Mouse (Mus musculus) liver, embryonic 14.5 days (tissue): ENCODE data around the gene Cdc42ep4. TPM values are rescaled to one million over a fixed set of nuclear protein-coding genes. Genes with fewer than 3 reads are reported as not detected.
A peak's percentile ranks its signal among the peaks of the same experiment; 100 is the strongest.

Experiments used
- ATAC-seq: fragments of 200-750 bp; cut with Nextera tagmentation; 2 replicates; pipeline ENCODE4 v1.8.0; 2017; ENCODE audit warnings: moderate number of reproducible peaks, mild to moderate bottlenecking, moderate library complexity; ENCODE audit not compliant: insufficient read depth
- DNase-seq, 3 experiments: peaks; one replicate each; pipeline ENCODE4 v3.0.0-alpha.2; 2012 to 2013; ENCODE audit warnings: low read depth in 3 of 3, low spot score in 3 of 3
- H3K27ac ChIP-seq: fragments of 300-500 bp; sonication (generic); 2 replicates; pipeline ENCODE4 v1.5.1; 2014; ENCODE audit warnings: moderate library complexity, mild to moderate bottlenecking, control low read depth, inconsistent platforms
- H3K27me3 ChIP-seq: fragments of 300-500 bp; sonication (generic); 2 replicates; pipeline ENCODE4 v1.6.1; 2014; ENCODE audit warnings: mild to moderate bottlenecking, low read length, moderate library complexity; ENCODE audit not compliant: control insufficient read depth, insufficient read depth
- H3K36me3 ChIP-seq: fragments of 300-500 bp; sonication (generic); replicated peaks from 2 replicates; pipeline ENCODE4 v1.6.1; 2014; ENCODE audit warnings: low read depth; ENCODE audit not compliant: control insufficient read depth, insufficient read depth
- H3K4me1 ChIP-seq, 2 experiments: fragments of 200-500 bp in 1 of 2; fragments of 300-500 bp in 1 of 2; sonication (generic) in 1 of 2; replicated peaks; 2 replicates each; pipeline ENCODE4 v1.6.1; 2012 to 2014; ENCODE audit warnings: antibody characterized with exemption in 1 of 2, inconsistent platforms in 1 of 2, low read length in 1 of 2; ENCODE audit not compliant: control insufficient read depth in 2 of 2, insufficient read depth in 2 of 2
- H3K4me2 ChIP-seq: fragments of 300-500 bp; sonication (generic); 2 replicates; pipeline ENCODE4 v1.6.1; 2014; ENCODE audit warnings: low read depth, mild to moderate bottlenecking, control low read depth, moderate library complexity
- H3K4me3 ChIP-seq, 2 experiments: fragments of 200-500 bp in 1 of 2; fragments of 300-500 bp in 1 of 2; sonication (generic) in 1 of 2; 2 replicates each; pipeline ENCODE4 v1.5.1; 2012 to 2014; ENCODE audit warnings: low read depth in 2 of 2, low read length in 2 of 2, mild to moderate bottlenecking in 2 of 2, control low read depth in 1 of 2, inconsistent platforms in 1 of 2, moderate library complexity in 1 of 2; ENCODE audit not compliant: insufficient read depth in 1 of 2
- H3K9ac ChIP-seq: fragments of 300-500 bp; sonication (generic); replicated peaks from 2 replicates; pipeline ENCODE4 v1.6.1; 2014; ENCODE audit warnings: mild to moderate bottlenecking, control low read depth, moderate library complexity
- H3K9me3 ChIP-seq: fragments of 300-500 bp; sonication (generic); 2 replicates; pipeline ENCODE4 v1.6.1; 2016; ENCODE audit warnings: low read length, mixed read lengths; ENCODE audit not compliant: control insufficient read depth
- CTCF ChIP-seq: IDR thresholded peaks from 2 replicates; pipeline ENCODE4 v1.5.1; 2016; ENCODE audit warnings: antibody characterized with exemption, low read depth, control low read depth
- EP300 ChIP-seq: IDR thresholded peaks from 2 replicates; pipeline ENCODE4 v1.6.1; 2016; ENCODE audit warnings: antibody characterized with exemption, low read depth
- WGBS: fragments of 180-500 bp; shearing (Covaris S2); extraction: QIAGEN DNeasy Blood & Tissue Kit; methylation state at CpG from one replicate; pipeline ENCODE4 v1.1.7; 2014; ENCODE audit not compliant: insufficient replicate concordance; 5-methylcytosine and 5-hydroxymethylcytosine counted together
- polyA plus RNA-seq, 2 experiments: library from polyadenylated mRNA; depleted of rRNA in 1 of 2; stranded (reverse) in 1 of 2; unstranded in 1 of 2; fragments of >200 nt; fragmentation: Nextera tagmentation in 1 of 2; extraction: Ambion mirVana in 1 of 2; gene quantifications; 2 replicates each; pipeline versions ENCODE4 v1.2.1 to v1.2.3; 2012 to 2014

The Cdc42ep4 gene
- polyA plus RNA-seq, 2 experiments, result 9.0 to 10.0 TPM

DNA sequence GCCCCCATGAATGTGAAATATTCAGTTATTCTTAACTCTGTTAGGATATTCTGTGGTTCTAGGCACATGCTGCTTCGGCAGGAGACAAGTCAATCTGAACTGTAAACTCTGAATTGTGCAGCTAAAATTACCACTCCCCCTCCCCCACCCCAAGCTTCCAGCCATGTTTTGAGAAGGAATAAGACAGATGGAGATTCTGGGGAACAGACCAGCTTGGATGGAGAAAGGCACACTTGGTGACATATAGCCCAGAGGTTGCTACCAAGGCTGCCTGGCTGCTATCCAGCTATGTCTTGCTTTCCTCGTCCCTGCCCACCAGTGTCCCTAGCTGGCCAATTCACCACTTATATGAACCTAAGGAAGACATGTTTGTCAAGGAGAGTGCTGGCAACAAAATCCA is 30.3 kb upstream of the Cdc42ep4 start:
- Histone ChIP-seq H3K9me3 (no peaks in the 10 kb centered on the region), H3K27ac (no peak overlapping the region), H3K4me2 (no peak overlapping the region), H3K9ac (no peak overlapping the region), H3K4me1 (peaks cover 29 to 47% of the 10 kb centered on the region in 2 experiments), H3K4me3 (no peak overlapping the region), H3K36me3 (no peaks in the 10 kb centered on the region), H3K27me3 (no peaks in the 10 kb centered on the region)
- DNase-seq, result no peak
- ATAC-seq, result no peak
- TF ChIP-seq CTCF (no peak), EP300 (no peak)
- WGBS, result 62% methylated on average over 2 of the region's 2 CpGs

GRCm38 (mm10) chr11:113779680-113780041 is 28.0 kb upstream of the Cdc42ep4 start:
- no peak for DNase-seq
- Histone ChIP-seq H3K4me2 (no peak overlapping the region), H3K9me3 (no peaks in the 10 kb centered on the region), H3K4me3 (no peak overlapping the region), H3K9ac (no peak overlapping the region), H3K4me1 (peaks cover 19 to 28% of the 10 kb centered on the region in 2 experiments), H3K36me3 (no peaks in the 10 kb centered on the region), H3K27ac (no peak overlapping the region), H3K27me3 (no peaks in the 10 kb centered on the region)
- TF ChIP-seq EP300, result no peak
- WGBS, result 11% methylated on average over 6 of the region's 6 CpGs
- no peak for ATAC-seq

- ATAC-seq, result no peak
- WGBS, result 37% methylated on average over 20 of the region's 20 CpGs
- DNase-seq, result no peak
These were observed 27.3 kb upstream of the Cdc42ep4 start for GRCm38 (mm10) chr11:113778733-113779679.

DNA sequence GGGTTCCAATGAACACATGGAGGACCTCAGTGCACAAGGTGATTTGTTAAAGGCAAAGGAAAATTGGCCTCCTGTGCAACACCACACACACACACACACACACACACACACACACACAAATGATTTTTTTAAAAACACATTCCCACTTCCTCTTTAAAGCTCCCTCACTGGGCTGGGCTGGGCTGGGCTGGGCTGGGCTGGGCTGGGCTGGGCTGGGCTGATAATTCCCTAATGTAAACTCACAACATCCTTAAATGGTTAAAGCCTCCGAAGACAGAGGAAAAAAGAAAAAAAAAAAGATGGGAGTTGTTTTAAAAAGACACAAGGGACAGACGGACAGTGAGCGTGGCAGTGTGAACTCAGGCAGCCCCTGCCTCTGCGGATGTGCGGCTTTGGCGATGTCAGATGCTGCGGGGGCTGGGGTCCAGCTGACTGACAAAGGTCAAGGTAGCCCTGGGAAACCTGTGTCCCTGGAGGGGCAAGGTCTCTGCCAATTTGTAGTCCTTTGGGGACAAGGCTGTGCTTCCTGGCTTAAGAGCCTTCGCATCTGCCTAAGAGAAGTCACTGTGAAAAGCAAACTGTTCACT is 26.3 kb upstream of the Cdc42ep4 start:
- peak overlapping the region in 1 of 2 experiments; percentile 23; a peak in 1 of 4 replicates for H3K4me3 ChIP-seq
- H3K4me1 ChIP-seq, result peaks cover 19 to 27% of the 10 kb centered on the region in 2 experiments
- peak; percentile 79 for ATAC-seq
- no peaks in the 10 kb centered on the region for H3K36me3 ChIP-seq
- H3K4me2 ChIP-seq, result peak overlapping the region; percentile 67
- H3K9ac ChIP-seq, result peak overlapping the region; percentile 53
- no peaks in the 10 kb centered on the region for H3K27me3 ChIP-seq
- no peak for TF ChIP-seq EP300
- TF ChIP-seq CTCF, result no peak
- H3K9me3 ChIP-seq, result no peaks in the 10 kb centered on the region
- WGBS, result 22% methylated on average over 8 of the region's 8 CpGs
- peak overlapping the region; percentile 37 for H3K27ac ChIP-seq
- peak in 1 of 3 experiments; percentile 22 for DNase-seq

More at GRCm38 (mm10) chr11:113778733-113779679, 27.3 kb upstream of the Cdc42ep4 start:
- Histone ChIP-seq H3K27ac (no peak overlapping the region), H3K27me3 (no peaks in the 10 kb centered on the region), H3K9me3 (no peaks in the 10 kb centered on the region), H3K4me1 (peaks cover 19 to 27% of the 10 kb centered on the region in 2 experiments), H3K4me3 (no peak overlapping the region), H3K36me3 (no peaks in the 10 kb centered on the region), H3K4me2 (no peak overlapping the region), H3K9ac (no peak overlapping the region)
- TF ChIP-seq EP300, result no peak
- 0 out of 2 replicates have a peak, but pooled peaks have one; percentile 10 for TF ChIP-seq CTCF

- Histone ChIP-seq H3K27me3 (no peaks in the 10 kb centered on the region), H3K4me3 (no peak overlapping the region), H3K9me3 (no peaks in the 10 kb centered on the region), H3K4me2 (peak overlapping the region; percentile 67), H3K9ac (peak overlapping the region; percentile 16; the same call in 1 of the 2 replicates), H3K4me1 (peaks cover 19 to 27% of the 10 kb centered on the region in 2 experiments), H3K27ac (peak overlapping the region; percentile 37; the same call in 1 of the 2 replicates), H3K36me3 (no peaks in the 10 kb centered on the region)
- WGBS, result 61% methylated on average over 14 of the region's 14 CpGs
- no peak for DNase-seq
- no peak for ATAC-seq
- no peak for TF ChIP-seq CTCF
- TF ChIP-seq EP300, result no peak
These were observed 25.3 kb upstream of the Cdc42ep4 start for GRCm38 (mm10) chr11:113776851-113777511.
